Mouse (Mus musculus) spleen, adult 2 months (tissue): Measurements from ENCODE around the gene Phykpl.

ENCODE experiments used
- CTCF ChIP-seq: fragments of 200-500 bp; IDR thresholded peaks from 2 replicates; pipeline ENCODE4 v1.5.1; 2011; ENCODE audit warnings: mild to moderate bottlenecking, inconsistent platforms; ENCODE audit not compliant: insufficient read depth, insufficient read length, insufficient replicate concordance; ENCODE audit errors: extremely low read depth
- POLR2A ChIP-seq: fragments of 200-500 bp; IDR thresholded peaks from 2 replicates; pipeline ENCODE4 v1.6.1; 2011; ENCODE audit warnings: low read depth, low read length, inconsistent platforms

DNA sequence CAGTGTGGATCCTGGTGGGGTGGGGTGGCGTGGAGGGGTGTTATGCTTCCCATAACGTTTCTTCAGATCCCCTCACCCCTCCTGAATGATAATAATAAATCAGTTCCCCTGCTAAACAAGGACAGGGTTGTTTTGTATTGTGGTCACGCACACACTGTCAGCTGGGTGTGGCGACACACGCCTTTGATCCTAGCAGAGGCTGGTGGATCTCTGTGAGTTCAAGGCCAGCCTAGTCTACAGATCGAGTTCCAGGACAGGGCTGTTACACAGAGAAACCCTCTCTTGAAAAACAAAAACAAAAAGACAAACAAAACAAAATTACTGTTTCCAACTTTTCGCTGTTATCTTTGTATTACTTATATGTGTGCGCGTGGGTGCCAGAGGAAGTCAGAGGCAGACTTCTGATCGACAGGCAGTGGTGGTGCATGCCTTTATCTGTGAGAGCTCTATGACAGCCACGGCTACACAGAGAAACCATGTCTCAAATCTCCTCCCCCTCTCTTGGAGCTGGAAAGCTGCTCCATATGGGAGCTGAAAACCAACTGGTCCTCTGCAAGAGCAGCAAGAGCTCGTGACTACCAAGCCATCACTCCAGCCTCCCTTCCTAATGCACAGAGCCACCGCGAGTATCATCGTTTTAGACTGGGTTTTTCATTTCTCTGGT is 45.2 kb downstream of the Phykpl start:
- TF ChIP-seq CTCF (no peak), POLR2A (no peak)
